Mouse (Mus musculus): ENCODE measurements at regions not wholly inside any gene's neighbourhood (a gene's known extent, or its start where the extent isn't known, plus 50 kb on each side); places are given as distances from the start of the nearest gene placed in this dataset.
"Not testable (repeated sequence)": the region's sequence is repeated elsewhere in the genome, so short reads cannot be mapped to it uniquely, and the experiment has no call there.

- peak; percentile 76 for DNase-seq (ENCODE audit: low spot score)
- no peak overlapping the region for H3K4me3 ChIP-seq
- no peaks in the 10 kb centered on the region for H3K36me3 ChIP-seq
- no peaks in the 10 kb centered on the region for H3K9me3 ChIP-seq
- no peak overlapping the region for H3K27ac ChIP-seq
- H3K27me3 ChIP-seq (ENCODE audit: insufficient read depth, poor library complexity, severe bottlenecking) = no peaks in the 10 kb centered on the region
- H3K4me1 ChIP-seq = no peaks in the 10 kb centered on the region
Observed at GRCm38 (mm10) chr1:16904690-16905089, 811.6 kb upstream of the 4930444P10Rik start.

DNA sequence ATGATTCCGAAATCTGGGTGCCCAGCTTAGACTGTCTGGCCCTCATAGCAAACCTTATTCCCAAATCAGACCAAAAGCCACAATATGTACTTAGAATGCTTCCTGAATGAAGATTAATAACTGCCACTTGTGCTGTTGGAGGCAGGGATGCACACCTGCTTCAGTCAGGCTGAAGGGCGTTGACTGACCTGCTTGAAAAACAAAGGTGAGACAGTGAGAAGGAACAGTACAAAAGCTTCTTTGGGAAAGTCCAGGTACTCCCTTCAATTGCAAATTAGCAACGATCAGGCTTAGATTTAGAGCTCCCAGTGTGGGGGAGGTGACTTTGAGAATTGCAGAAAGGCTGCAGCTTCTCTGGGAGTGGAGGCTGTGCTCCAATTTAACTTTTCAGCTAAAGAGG is 775.3 kb upstream of the 4930444P10Rik start:
- not testable (repeated sequence) for H3K27me3 ChIP-seq (ENCODE audit: insufficient read depth, poor library complexity, severe bottlenecking); H3K4me3 ChIP-seq; H3K27ac ChIP-seq; H3K4me1 ChIP-seq; H3K36me3 ChIP-seq; H3K9me3 ChIP-seq; DNase-seq (ENCODE audit: low spot score)
- WGBS = 70% methylated on average over 3 of the region's 3 CpGs

- H3K9me3 ChIP-seq; H3K4me3 ChIP-seq; H3K27me3 ChIP-seq (ENCODE audit: insufficient read depth, poor library complexity, severe bottlenecking); H3K27ac ChIP-seq; DNase-seq (ENCODE audit: low spot score); H3K4me1 ChIP-seq; H3K36me3 ChIP-seq: not testable (repeated sequence)
- 81% methylated on average over 6 of the region's 6 CpGs for WGBS
Observed at GRCm38 (mm10) chr1:16867086-16867835, 774.1 kb upstream of the 4930444P10Rik start.

DNA sequence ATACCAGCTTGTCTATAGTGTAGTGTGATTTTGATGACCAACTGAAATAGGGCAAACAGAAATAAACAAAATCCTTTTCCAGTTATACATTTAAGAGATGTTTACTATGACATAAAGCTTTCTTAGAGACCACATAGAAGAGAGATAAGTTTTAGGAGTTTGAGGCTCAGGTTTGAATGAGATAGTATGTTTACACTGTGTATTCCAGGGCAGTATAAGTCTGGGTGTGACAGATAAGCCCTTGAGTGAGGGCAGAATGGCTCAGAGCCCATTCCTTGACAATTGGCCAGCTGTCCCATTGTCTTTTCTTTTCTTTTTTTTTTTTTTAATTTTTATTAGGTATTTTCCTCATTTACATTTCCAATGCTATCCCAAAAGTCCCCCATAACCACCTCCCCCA is 744.0 kb upstream of the 4930444P10Rik start:
- H3K36me3 ChIP-seq = no peaks in the 10 kb centered on the region

DNA sequence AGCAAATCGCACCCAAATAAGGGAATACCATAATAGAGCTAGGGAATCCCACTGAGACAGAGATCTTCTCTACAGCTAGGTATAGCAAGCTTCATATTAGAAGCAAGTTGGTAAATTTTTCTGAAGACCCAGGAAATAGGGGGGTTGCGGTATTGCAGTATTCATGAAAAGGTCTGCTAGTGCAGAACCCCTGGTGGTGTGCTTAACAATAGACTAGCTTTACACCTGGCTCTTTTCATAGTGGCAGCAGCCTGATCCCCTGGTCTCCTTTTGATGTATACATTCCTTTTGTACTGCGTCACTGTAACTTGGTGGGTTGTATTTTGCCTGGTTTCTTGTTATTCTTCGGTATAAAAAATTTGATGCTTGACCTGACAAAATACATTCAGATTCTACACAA is 731.6 kb upstream of the 4930444P10Rik start:
- 79% methylated on average over 4 of the region's 4 CpGs for WGBS
- not testable (repeated sequence) for H3K27ac ChIP-seq; H3K27me3 ChIP-seq (ENCODE audit: insufficient read depth, poor library complexity, severe bottlenecking); H3K4me3 ChIP-seq; H3K4me1 ChIP-seq; H3K36me3 ChIP-seq; H3K9me3 ChIP-seq; DNase-seq (ENCODE audit: low spot score)

More for the DNA sequence above, 744.0 kb upstream of the 4930444P10Rik start:
- Histone ChIP-seq H3K4me3 (no peak overlapping the region), H3K9me3 (no peaks in the 10 kb centered on the region), H3K4me1 (no peaks in the 10 kb centered on the region), H3K27ac (no peak overlapping the region), H3K27me3 (ENCODE audit: insufficient read depth, poor library complexity, severe bottlenecking) (no peaks in the 10 kb centered on the region)
- DNase-seq (ENCODE audit: low spot score) = no peak

GRCm38 (mm10) chr1:16824057-16824456 is 730.9 kb upstream of the 4930444P10Rik start:
- no peak for DNase-seq (ENCODE audit: low spot score)
- Histone ChIP-seq H3K4me1 (no peaks in the 10 kb centered on the region), H3K27ac (no peak overlapping the region), H3K4me3 (no peak overlapping the region), H3K36me3 (no peaks in the 10 kb centered on the region), H3K27me3 (ENCODE audit: insufficient read depth, poor library complexity, severe bottlenecking) (no peaks in the 10 kb centered on the region), H3K9me3 (no peaks in the 10 kb centered on the region)
- WGBS = 73% methylated on average over 3 of the region's 3 CpGs

DNA sequence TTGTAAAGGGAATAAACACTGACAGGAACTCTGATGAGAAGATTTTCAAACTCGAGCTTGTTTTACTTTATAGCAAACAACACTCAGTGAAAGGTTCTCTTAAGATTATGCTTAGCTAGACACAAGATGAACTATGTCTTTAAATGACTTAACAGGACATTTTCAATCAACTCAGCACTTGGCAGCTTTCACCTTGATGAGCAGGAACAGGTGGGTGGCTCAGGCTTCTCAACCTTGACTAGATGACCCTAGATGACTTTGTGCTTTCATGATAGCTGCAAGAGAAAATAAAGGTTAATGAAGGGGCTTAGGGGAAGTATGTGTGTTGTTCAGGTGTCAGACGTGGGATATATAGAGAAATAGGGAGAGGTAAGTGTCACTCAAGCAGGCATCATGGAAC is 728.1 kb upstream of the 4930444P10Rik start:
- Histone ChIP-seq H3K9me3 (no peaks in the 10 kb centered on the region), H3K27ac (no peak overlapping the region), H3K4me3 (no peak overlapping the region), H3K4me1 (no peaks in the 10 kb centered on the region), H3K36me3 (no peaks in the 10 kb centered on the region), H3K27me3 (ENCODE audit: insufficient read depth, poor library complexity, severe bottlenecking) (no peaks in the 10 kb centered on the region)
- DNase-seq (ENCODE audit: low spot score) = no peak
- WGBS = 69% methylated on average over 2 of the region's 2 CpGs

DNA sequence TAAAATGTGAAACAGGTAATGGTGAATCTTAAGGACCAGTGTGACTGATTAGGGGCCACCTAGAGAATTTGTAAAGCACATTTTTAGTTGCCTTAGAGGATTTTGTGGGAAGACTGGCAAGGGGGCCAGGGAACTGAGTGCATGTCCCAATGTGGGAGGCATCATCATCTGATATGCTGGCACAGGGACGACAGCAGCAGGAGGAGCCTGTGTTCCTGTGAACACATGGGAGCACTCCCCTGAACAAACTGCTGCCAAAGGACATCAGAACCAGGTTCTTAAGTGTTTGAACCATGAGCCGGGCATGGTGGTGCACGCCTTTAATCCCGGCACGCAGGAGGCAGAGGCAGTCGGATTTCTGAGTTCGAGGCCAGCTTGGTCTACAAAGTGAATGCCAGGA is 723.4 kb upstream of the 4930444P10Rik start:
- no peaks in the 10 kb centered on the region for H3K9me3 ChIP-seq
- H3K4me3 ChIP-seq = no peak overlapping the region
- 81% methylated on average over 7 of the region's 7 CpGs for WGBS
- no peaks in the 10 kb centered on the region for H3K36me3 ChIP-seq
- H3K27ac ChIP-seq = no peak overlapping the region
- H3K27me3 ChIP-seq (ENCODE audit: insufficient read depth, poor library complexity, severe bottlenecking) = no peaks in the 10 kb centered on the region
- DNase-seq (ENCODE audit: low spot score) = no peak
- no peaks in the 10 kb centered on the region for H3K4me1 ChIP-seq

GRCm38 (mm10) chr1:16815731-16816130 is 722.6 kb upstream of the 4930444P10Rik start:
- Histone ChIP-seq H3K27me3 (ENCODE audit: insufficient read depth, poor library complexity, severe bottlenecking) (no peaks in the 10 kb centered on the region), H3K4me3 (no peak overlapping the region), H3K9me3 (no peaks in the 10 kb centered on the region), H3K4me1 (no peaks in the 10 kb centered on the region), H3K27ac (no peak overlapping the region), H3K36me3 (no peaks in the 10 kb centered on the region)
- DNase-seq (ENCODE audit: low spot score) = no peak

DNA sequence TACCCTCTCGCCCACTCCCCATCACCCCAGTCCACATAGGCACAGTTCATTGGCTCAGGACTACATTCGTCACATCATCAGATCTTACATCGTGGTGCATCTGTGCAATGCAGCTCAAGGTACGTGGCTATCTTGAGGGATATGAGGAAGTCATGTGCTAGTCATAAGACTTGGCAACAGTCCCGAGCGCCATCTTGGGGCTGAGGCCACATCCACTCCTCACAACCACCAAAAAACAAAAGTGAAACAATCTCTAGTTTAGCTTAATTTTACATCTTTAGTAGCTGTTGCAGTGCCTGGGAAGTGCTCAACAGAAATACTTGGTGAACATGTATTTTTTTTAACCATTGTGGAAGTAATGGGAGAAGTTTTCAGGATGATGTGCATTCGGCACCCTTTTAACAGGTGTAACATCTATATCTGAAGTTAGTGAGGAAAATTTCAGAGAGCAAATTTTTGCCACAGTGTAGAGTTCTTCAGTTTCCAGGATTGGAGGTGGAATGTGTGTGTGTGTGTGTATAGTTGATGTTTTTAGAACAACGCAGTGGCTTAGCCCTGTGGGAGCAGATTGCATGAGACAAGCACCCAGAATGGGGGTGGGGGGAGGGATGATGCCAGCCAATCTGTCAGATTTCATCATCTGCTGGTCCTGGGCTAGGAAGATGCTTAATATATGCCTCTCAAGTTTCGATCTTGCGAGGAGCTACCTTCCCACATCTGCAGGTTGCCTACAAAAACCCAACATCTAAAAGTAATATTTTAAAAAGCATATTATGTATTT is 716.4 kb upstream of the 4930444P10Rik start:
- Histone ChIP-seq H3K27me3 (ENCODE audit: insufficient read depth, poor library complexity, severe bottlenecking) (no peaks in the 10 kb centered on the region), H3K4me3 (no peak overlapping the region), H3K9me3 (no peaks in the 10 kb centered on the region), H3K4me1 (no peaks in the 10 kb centered on the region), H3K36me3 (no peaks in the 10 kb centered on the region), H3K27ac (no peak overlapping the region)
- no peak for DNase-seq (ENCODE audit: low spot score)
- whole genome bisulfite sequencing = 88% methylated on average over 10 of the region's 10 CpGs

DNA sequence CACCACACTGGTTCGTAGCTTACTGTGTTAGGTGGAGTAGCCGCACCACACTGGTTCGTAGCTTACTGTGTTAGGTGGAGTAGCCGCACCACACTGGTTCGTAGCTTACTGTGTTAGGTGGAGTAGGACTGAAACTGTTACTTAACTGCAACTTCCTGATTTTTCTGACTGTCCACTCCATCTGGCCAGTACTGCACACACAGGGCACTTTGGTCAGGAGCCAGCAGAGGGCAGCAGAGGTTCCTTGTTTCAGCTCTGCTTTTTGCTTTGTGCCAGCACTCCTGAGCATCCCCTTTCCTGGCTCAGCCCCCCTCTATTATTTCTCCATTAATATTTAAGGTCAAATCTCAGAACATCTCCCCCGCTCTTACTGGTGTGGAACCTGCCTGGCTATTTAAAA is 705.2 kb upstream of the 4930444P10Rik start:
- no peaks in the 10 kb centered on the region for H3K36me3 ChIP-seq
- no peaks in the 10 kb centered on the region for H3K27me3 ChIP-seq (ENCODE audit: insufficient read depth, poor library complexity, severe bottlenecking)
- no peak overlapping the region for H3K4me3 ChIP-seq
- H3K27ac ChIP-seq = no peak overlapping the region
- no peak for DNase-seq (ENCODE audit: low spot score)
- no peaks in the 10 kb centered on the region for H3K4me1 ChIP-seq
- WGBS = 76% methylated on average over 6 of the region's 6 CpGs
- H3K9me3 ChIP-seq = no peaks in the 10 kb centered on the region

DNA sequence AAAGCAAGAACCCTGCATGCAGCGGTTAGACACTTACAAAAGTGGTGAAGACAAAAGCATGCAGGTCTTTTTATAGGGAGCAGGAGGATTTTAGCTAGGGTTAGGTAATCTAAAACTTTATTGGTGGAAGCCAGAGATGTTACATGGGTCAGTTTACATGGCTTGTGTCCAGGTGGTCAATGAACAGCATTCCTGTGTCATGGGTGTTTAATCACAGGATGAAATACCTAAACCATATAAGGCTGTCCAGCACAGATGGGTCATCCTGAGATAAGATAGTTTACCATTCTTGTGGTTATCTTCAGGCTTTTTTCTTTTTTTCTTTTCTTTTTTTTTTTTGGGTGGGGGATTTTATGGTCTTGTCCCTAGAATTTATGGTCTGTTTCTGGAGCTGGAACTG is 703.3 kb upstream of the 4930444P10Rik start:
- Histone ChIP-seq H3K4me1 (no peaks in the 10 kb centered on the region), H3K27me3 (ENCODE audit: insufficient read depth, poor library complexity, severe bottlenecking) (no peaks in the 10 kb centered on the region), H3K27ac (no peak overlapping the region), H3K36me3 (no peaks in the 10 kb centered on the region), H3K4me3 (no peak overlapping the region), H3K9me3 (no peaks in the 10 kb centered on the region)
- DNase-seq (ENCODE audit: low spot score) = no peak
- WGBS = 92% methylated on average over 1 of the region's 1 CpGs

GRCm38 (mm10) chr1:16790733-16791309 is 697.7 kb upstream of the 4930444P10Rik start:
- no peak for DNase-seq (ENCODE audit: low spot score)
- no peaks in the 10 kb centered on the region for H3K4me1 ChIP-seq
- H3K27ac ChIP-seq = no peak overlapping the region

More at GRCm38 (mm10) chr1:16790733-16791309, 697.7 kb upstream of the 4930444P10Rik start:
- Histone ChIP-seq H3K4me3 (no peak overlapping the region), H3K27me3 (ENCODE audit: insufficient read depth, poor library complexity, severe bottlenecking) (no peaks in the 10 kb centered on the region), H3K9me3 (no peaks in the 10 kb centered on the region), H3K36me3 (no peaks in the 10 kb centered on the region)
- WGBS = 84% methylated on average over 4 of the region's 4 CpGs

Measured in heart, embryonic 10.5 days (tissue).